In the genomic region with DNA sequence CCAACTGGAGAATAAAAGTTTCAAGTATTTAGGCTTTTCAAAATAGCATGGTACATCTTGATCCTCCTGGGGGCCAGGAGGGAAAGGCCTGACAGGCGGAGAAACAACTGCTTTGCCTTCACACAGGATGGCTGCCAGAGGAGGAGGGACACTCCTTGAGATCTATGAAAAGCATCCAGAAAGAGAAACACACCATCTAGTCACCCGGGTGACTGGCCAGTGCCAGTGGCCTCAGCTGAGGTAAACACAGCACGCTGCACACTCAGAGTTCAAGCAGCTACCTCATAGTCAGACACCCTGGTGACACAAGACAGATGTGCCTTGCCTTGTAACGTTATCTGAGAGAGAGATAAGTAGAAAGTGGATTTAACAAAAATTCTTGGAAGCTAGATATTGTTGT, we compare ENCODE assay signal across 12 mouse cellular contexts.
A peak's percentile ranks its signal among the peaks of the same experiment; 100 is the strongest.
DNase-seq lines count a peak whose midpoint lies in the region; ATAC-seq and TF ChIP-seq lines count a peak whose summit lies in the region.
"Had no signal": no experiment of that assay in that cellular context is flagged by ENCODE, and none has a peak within 500 bp of the region (broad histone marks: within the 10 kb centered on the region; RNA-seq: fewer than 3 reads in every experiment).

No protein-coding gene starts in this region.

- no peak overlapping the region for H3K4me3 ChIP-seq in embryonic fibroblast, embryonic 13.5 days (ENCODE audit: insufficient read depth, low read length)
- H3K4me3 ChIP-seq in heart, embryonic 14.5 days (ENCODE audit: control insufficient read depth in 1 of 2, insufficient read depth in 1 of 2, low read depth in 1 of 2, low read length in 2 of 2), result no peak overlapping the region

- H3K27me3 ChIP-seq in heart, embryonic 14.5 days (ENCODE audit: control insufficient read depth, insufficient read depth, low read length), result no peaks in the 10 kb centered on the region

- H3K9me3 ChIP-seq in heart, embryonic 14.5 days (ENCODE audit: control insufficient read depth, low read length), result no peaks in the 10 kb centered on the region

- H3K4me2 ChIP-seq in heart, embryonic 14.5 days (ENCODE audit: low read length), result no peak overlapping the region

- H3K36me3 ChIP-seq in heart, embryonic 14.5 days (ENCODE audit: control insufficient read depth, insufficient read depth, low read length), result no peaks in the 10 kb centered on the region

- peak; percentile 13 for DNase-seq in ovary, postnatal 36 days (ENCODE audit: low spot score)
- DNase-seq in ovary, postnatal 14 days (ENCODE audit: low spot score), result no peak
- DNase-seq in lung, postnatal 25 days (ENCODE audit: low spot score), result peak; percentile 28
- no peak for DNase-seq in cerebellum, postnatal 4 days (ENCODE audit: low spot score in 2 of 2)
- no peak for DNase-seq in Muller cell, postnatal 12 days (ENCODE audit: inconsistent ontology term)
- no peak for DNase-seq in left cerebral cortex, postnatal 4 days
- DNase-seq: cerebellum, adult 9-10 months; kidney, adult 18-20 months; liver, postnatal 0 days had no signal

- ATAC-seq in heart, embryonic 14.5 days (ENCODE audit: insufficient number of reproducible peaks, insufficient read depth, low FRiP score, low read depth), result no peak; the same call in 1 of the 2 replicates
- ATAC-seq: liver, postnatal 0 days; midbrain, embryonic 16.5 days had no signal

- H3K9ac ChIP-seq in heart, embryonic 14.5 days (ENCODE audit: low read length), result peak overlapping the region; percentile 6; the same call in 1 of the 2 replicates
- H3K9ac ChIP-seq: liver, postnatal 0 days had no signal

- peak overlapping the region; percentile 45; the same call in 1 of the 2 replicates for H3K27ac ChIP-seq in embryonic fibroblast, embryonic 13.5 days (ENCODE audit: insufficient read depth, low read length)
- H3K27ac ChIP-seq in heart, embryonic 14.5 days (replicated peaks in 1 of 2; ENCODE audit: control insufficient read depth in 1 of 2, insufficient read depth in 1 of 2, low read depth in 2 of 2, low read length in 2 of 2), result peak overlapping the region; percentile 10 to 44; a peak in 3 of 4 replicates

- intact Hi-C loops in left cerebral cortex, postnatal 4 days (cut with DNase I), result no loop called here

- no peak for TF ChIP-seq POLR2A in embryonic fibroblast, embryonic 13.5 days (IDR thresholded peaks at IDR 0.05; ENCODE audit: low read depth, low read length)

- peaks cover 12% of the 10 kb centered on the region for H3K4me1 ChIP-seq in embryonic fibroblast, embryonic 13.5 days (ENCODE audit: control insufficient read depth, insufficient read depth, low read length)
- peaks cover 17 to 32% of the 10 kb centered on the region in 2 experiments for H3K4me1 ChIP-seq in heart, embryonic 14.5 days (ENCODE audit: control insufficient read depth in 2 of 2, insufficient read depth in 2 of 2, low read length in 2 of 2)

- TF ChIP-seq CTCF in embryonic fibroblast, embryonic 13.5 days (IDR thresholded peaks at IDR 0.05; ENCODE audit: borderline replicate concordance, insufficient read depth, low read length), result no peak

- 11% methylated on average over 4 of the region's 4 CpGs for WGBS in heart, embryonic 14.5 days

Comparison
In these comparisons a context has a peak if more than half of its experiments do, and no peak if none do; other contexts are left out.
1. DNase-seq: peak in ovary, postnatal 36 days (single experiment) and lung, postnatal 25 days (single experiment); none in ovary, postnatal 14 days (single experiment), cerebellum, postnatal 4 days (0 of 2), Muller cell, postnatal 12 days (single experiment) and left cerebral cortex, postnatal 4 days (single experiment).